Mouse (Mus musculus) embryonic facial prominence, embryonic 12.5 days (tissue): Measurements from ENCODE around the gene Zfp341. TPM values are rescaled to one million over a fixed set of nuclear protein-coding genes. Genes with fewer than 3 reads are reported as not detected.

Experiments used
- ATAC-seq: fragments of 200-750 bp; cut with Nextera tagmentation; 2 replicates; pipeline ENCODE4 v1.8.0; 2017; ENCODE audit not compliant: insufficient number of reproducible peaks, insufficient read depth, low FRiP score, low TSS enrichment
- H3K27ac ChIP-seq: fragments of 300-500 bp; sonication (generic); 2 replicates; pipeline ENCODE4 v1.5.1; 2016; ENCODE audit warnings: mild to moderate bottlenecking
- H3K27me3 ChIP-seq: fragments of 300-500 bp; sonication (generic); 2 replicates; pipeline ENCODE4 v1.6.1; 2016; ENCODE audit warnings: mild to moderate bottlenecking, moderate library complexity
- H3K36me3 ChIP-seq: fragments of 300-500 bp; sonication (generic); 2 replicates; pipeline ENCODE4 v1.6.1; 2016; ENCODE audit warnings: mild to moderate bottlenecking
- H3K4me1 ChIP-seq: fragments of 300-500 bp; sonication (generic); 2 replicates; pipeline ENCODE4 v1.6.1; 2016
- H3K4me2 ChIP-seq: fragments of 300-500 bp; sonication (generic); replicated peaks from 2 replicates; pipeline ENCODE4 v1.6.1; 2016; ENCODE audit warnings: mild to moderate bottlenecking, moderate library complexity
- H3K4me3 ChIP-seq: fragments of 300-500 bp; sonication (generic); 2 replicates; pipeline ENCODE4 v1.5.1; 2016; ENCODE audit warnings: mild to moderate bottlenecking
- H3K9ac ChIP-seq: fragments of 300-500 bp; sonication (generic); 2 replicates; pipeline ENCODE4 v1.6.1; 2016; ENCODE audit warnings: mild to moderate bottlenecking, moderate library complexity
- H3K9me3 ChIP-seq: fragments of 300-500 bp; sonication (generic); 2 replicates; pipeline ENCODE4 v1.6.1; 2016; ENCODE audit warnings: mild to moderate bottlenecking, moderate library complexity
- WGBS: fragments of 180-500 bp; shearing (Covaris S2); methylation state at CpG from one replicate; pipeline ENCODE4 v1.1.7; 2016; 5-methylcytosine and 5-hydroxymethylcytosine counted together
- polyA plus RNA-seq: library from polyadenylated mRNA; unstranded; fragments of >200 nt; fragmentation: Nextera tagmentation; extraction: Ambion mirVana; gene quantifications from 2 replicates; pipeline ENCODE4 v1.2.1, GENCODE M21; 2016

The Zfp341 gene
- polyA plus RNA-seq, 1 experiment from 2014 or later: 1.7 TPM

- WGBS: 82% methylated on average over 3 of the region's 3 CpGs
- no peak overlapping the region for H3K27ac ChIP-seq
- H3K4me1 ChIP-seq: no peaks in the 10 kb centered on the region
- H3K4me3 ChIP-seq: no peak overlapping the region
- peaks cover 10% of the 10 kb centered on the region for H3K36me3 ChIP-seq
- no peaks in the 10 kb centered on the region for H3K9me3 ChIP-seq
- H3K27me3 ChIP-seq: no peaks in the 10 kb centered on the region
- ATAC-seq: no peak
- no peak overlapping the region; the same call in 1 of the 2 replicates for H3K9ac ChIP-seq
- no peak overlapping the region for H3K4me2 ChIP-seq
These were observed 21.9 kb upstream of the Zfp341 start for GRCm38 (mm10) chr2:154591239-154591638.

- ATAC-seq: no peak
- 75% methylated on average over 3 of the region's 3 CpGs for WGBS
- H3K9me3 ChIP-seq: no peaks in the 10 kb centered on the region
These were observed 20.1 kb upstream of the Zfp341 start for GRCm38 (mm10) chr2:154593025-154593424.

GRCm38 (mm10) chr2:154595775-154596174 lies 17.3 kb upstream of the Zfp341 start:
- no peaks in the 10 kb centered on the region for H3K27me3 ChIP-seq
- no peaks in the 10 kb centered on the region for H3K9me3 ChIP-seq
- H3K36me3 ChIP-seq: 0 out of 2 replicates have a peak, but pooled peaks cover 5% of the 10 kb centered on the region
- no peak overlapping the region for H3K27ac ChIP-seq
- no peaks in the 10 kb centered on the region for H3K4me1 ChIP-seq
- H3K4me2 ChIP-seq: no peak overlapping the region
- ATAC-seq: no peak
- WGBS: 79% methylated on average over 5 of the region's 5 CpGs
- no peak overlapping the region for H3K9ac ChIP-seq
- no peak overlapping the region for H3K4me3 ChIP-seq

More at GRCm38 (mm10) chr2:154593025-154593424, 20.1 kb upstream of the Zfp341 start:
- no peak overlapping the region for H3K4me2 ChIP-seq
- H3K27me3 ChIP-seq: no peaks in the 10 kb centered on the region
- 0 out of 2 replicates have a peak, but pooled peaks cover 5% of the 10 kb centered on the region for H3K36me3 ChIP-seq
- no peaks in the 10 kb centered on the region for H3K4me1 ChIP-seq
- no peak overlapping the region for H3K27ac ChIP-seq
- no peak overlapping the region for H3K9ac ChIP-seq
- H3K4me3 ChIP-seq: no peak overlapping the region

- WGBS: 79% methylated on average over 3 of the region's 3 CpGs
- no peaks in the 10 kb centered on the region for H3K27me3 ChIP-seq
- no peak overlapping the region for H3K4me2 ChIP-seq
- H3K9me3 ChIP-seq: no peaks in the 10 kb centered on the region
- no peak overlapping the region for H3K27ac ChIP-seq
- 0 out of 2 replicates have a peak, but pooled peaks cover 5% of the 10 kb centered on the region for H3K36me3 ChIP-seq
- H3K4me1 ChIP-seq: no peaks in the 10 kb centered on the region
- ATAC-seq: no peak
- H3K9ac ChIP-seq: no peak overlapping the region
- no peak overlapping the region for H3K4me3 ChIP-seq
These were observed 15.7 kb upstream of the Zfp341 start for GRCm38 (mm10) chr2:154597399-154597798.

GRCm38 (mm10) chr2:154600586-154600985 lies 12.5 kb upstream of the Zfp341 start:
- WGBS: 65% methylated on average over 6 of the region's 6 CpGs
- Histone ChIP-seq H3K9me3 (no peaks in the 10 kb centered on the region), H3K9ac (no peak overlapping the region), H3K4me3 (no peak overlapping the region), H3K4me2 (no peak overlapping the region), H3K36me3 (0 out of 2 replicates have a peak, but pooled peaks cover 4% of the 10 kb centered on the region), H3K4me1 (peaks cover 7% of the 10 kb centered on the region), H3K27ac (no peak overlapping the region), H3K27me3 (no peaks in the 10 kb centered on the region)
- ATAC-seq: no peak

GRCm38 (mm10) chr2:154601324-154601723 lies 11.8 kb upstream of the Zfp341 start:
- Histone ChIP-seq H3K9ac (no peak overlapping the region), H3K27ac (no peak overlapping the region), H3K4me3 (no peak overlapping the region), H3K27me3 (no peaks in the 10 kb centered on the region), H3K4me1 (peaks cover 7% of the 10 kb centered on the region), H3K9me3 (no peaks in the 10 kb centered on the region), H3K36me3 (no peaks in the 10 kb centered on the region), H3K4me2 (no peak overlapping the region)
- WGBS: 72% methylated on average over 3 of the region's 3 CpGs
- no peak for ATAC-seq

GRCm38 (mm10) chr2:154603007-154603637 lies 10.0 kb upstream of the Zfp341 start:
- Histone ChIP-seq H3K4me3 (peak overlapping the region; percentile 80), H3K27ac (peak overlapping the region; percentile 73; the same call in 1 of the 2 replicates), H3K36me3 (no peaks in the 10 kb centered on the region), H3K4me1 (peaks cover 7% of the 10 kb centered on the region), H3K27me3 (0 out of 2 replicates have a peak, but pooled peaks cover 1% of the 10 kb centered on the region), H3K4me2 (peak overlapping the region; percentile 73), H3K9me3 (no peaks in the 10 kb centered on the region), H3K9ac (peak overlapping the region; percentile 79)
- 23% methylated on average over 22 of the region's 22 CpGs for WGBS
- ATAC-seq: no peak; the same call in 1 of the 2 replicates

GRCm38 (mm10) chr2:154603638-154604153 lies 9.4 kb upstream of the Zfp341 start, which contains the start of gene Pxmp4:
TSS of gene Pxmp4 (minus strand) at chr2:154603708.
- 0 out of 2 replicates have a peak, but pooled peaks cover 4% of the 10 kb centered on the region for H3K27me3 ChIP-seq
- peak within 1 kb of the TSS; percentile 73; the same call in 1 of the 2 replicates for H3K27ac ChIP-seq
- H3K4me1 ChIP-seq: peaks cover 7% of the 10 kb centered on the region
- 1% methylated on average over 13 of the region's 13 CpGs for WGBS
- H3K9ac ChIP-seq: peak within 1 kb of the TSS; percentile 79
- peak; percentile 100 for ATAC-seq
- peak within 1 kb of the TSS; percentile 73 for H3K4me2 ChIP-seq
- H3K36me3 ChIP-seq: no peaks in the 10 kb centered on the region
- H3K9me3 ChIP-seq: no peaks in the 10 kb centered on the region
- H3K4me3 ChIP-seq: peak within 1 kb of the TSS; percentile 80

GRCm38 (mm10) chr2:154604156-154604555 lies 8.9 kb upstream of the Zfp341 start:
- H3K9ac ChIP-seq: no peak overlapping the region
- H3K27me3 ChIP-seq: 0 out of 2 replicates have a peak, but pooled peaks cover 4% of the 10 kb centered on the region
- no peak overlapping the region for H3K27ac ChIP-seq

GRCm38 (mm10) chr2:154606965-154607364 lies 6.1 kb upstream of the Zfp341 start:
- 75% methylated on average over 1 of the region's 1 CpGs for WGBS
- no peaks in the 10 kb centered on the region for H3K36me3 ChIP-seq
- ATAC-seq: no peak

More at GRCm38 (mm10) chr2:154604156-154604555, 8.9 kb upstream of the Zfp341 start:
- WGBS: 35% methylated on average over 7 of the region's 7 CpGs
- no peaks in the 10 kb centered on the region for H3K36me3 ChIP-seq
- H3K4me1 ChIP-seq: peaks cover 7% of the 10 kb centered on the region
- peak overlapping the region; percentile 80 for H3K4me3 ChIP-seq
- H3K4me2 ChIP-seq: peak overlapping the region; percentile 73
- H3K9me3 ChIP-seq: no peaks in the 10 kb centered on the region
- no peak for ATAC-seq

GRCm38 (mm10) chr2:154609050-154609767 lies 3.9 kb upstream of the Zfp341 start:
- no peak overlapping the region for H3K9ac ChIP-seq
- 56% methylated on average over 10 of the region's 10 CpGs for WGBS
- no peak overlapping the region for H3K27ac ChIP-seq
- no peak overlapping the region for H3K4me2 ChIP-seq
- no peak for ATAC-seq
- H3K4me3 ChIP-seq: no peak overlapping the region
- peaks cover 2% of the 10 kb centered on the region; the same call in 1 of the 2 replicates for H3K4me1 ChIP-seq
- H3K27me3 ChIP-seq: 0 out of 2 replicates have a peak, but pooled peaks cover 4% of the 10 kb centered on the region
- no peaks in the 10 kb centered on the region for H3K9me3 ChIP-seq
- H3K36me3 ChIP-seq: no peaks in the 10 kb centered on the region

More at GRCm38 (mm10) chr2:154606965-154607364, 6.1 kb upstream of the Zfp341 start:
- no peaks in the 10 kb centered on the region for H3K9me3 ChIP-seq
- no peak overlapping the region for H3K27ac ChIP-seq
- H3K27me3 ChIP-seq: 0 out of 2 replicates have a peak, but pooled peaks cover 4% of the 10 kb centered on the region
- no peak overlapping the region for H3K9ac ChIP-seq
- H3K4me1 ChIP-seq: peaks cover 7% of the 10 kb centered on the region
- no peak overlapping the region for H3K4me2 ChIP-seq
- no peak overlapping the region for H3K4me3 ChIP-seq
